In genomic region chr17:24669545-24670245, GRCm38 (mm10) we compare ENCODE assay signal across 8 mouse cellular contexts. TPM values are rescaled to one million over a fixed set of nuclear protein-coding genes. Genes with fewer than 3 reads are reported as not detected.
DNase-seq lines count a peak whose midpoint lies in the region; ATAC-seq and TF ChIP-seq lines count a peak whose summit lies in the region.

Gene Zfp598 (plus strand): TSS chr17:24669687.

- peak within 1 kb of the TSS; percentile 96 for H3K27ac ChIP-seq in forebrain, embryonic 10.5 days
- H3K27ac ChIP-seq in heart, embryonic 15.5 days, result peak within 1 kb of the TSS; percentile 82
- peak within 1 kb of the TSS; percentile 65 for H3K27ac ChIP-seq in liver, embryonic 14.5 days
- H3K27ac ChIP-seq in neural tube, embryonic 11.5 days (ENCODE audit: low read depth, low read length), result peak within 1 kb of the TSS; percentile 76
- H3K27ac ChIP-seq in stomach, postnatal 0 days (replicated peaks), result peak within 1 kb of the TSS; percentile 91

- peak; percentile 29 for TF ChIP-seq CTCF in liver, embryonic 14.5 days (IDR thresholded peaks at IDR 0.05; ENCODE audit: low read depth)
- peak; percentile 45 for TF ChIP-seq CTCF in stomach, postnatal 0 days (IDR thresholded peaks at IDR 0.05; ENCODE audit: low read depth)

- TF ChIP-seq EP300 in liver, embryonic 14.5 days (IDR thresholded peaks at IDR 0.05; ENCODE audit: low read depth), result no peak
- TF ChIP-seq EP300 in stomach, postnatal 0 days (optimal IDR thresholded peaks at IDR 0.05), result no peak

- ATAC-seq in CD4-positive, CD25-positive, alpha-beta regulatory T cell, adult 4 months, result peak; percentile 98
- ATAC-seq in heart, embryonic 15.5 days (replicated peaks; ENCODE audit: insufficient number of reproducible peaks, insufficient read depth, low FRiP score, low read depth), result peak; percentile 99
- peak; percentile 97 for ATAC-seq in liver, embryonic 14.5 days (ENCODE audit: insufficient read depth)
- peak; percentile 95 for ATAC-seq in neural tube, embryonic 11.5 days (ENCODE audit: insufficient read depth, low FRiP score, low TSS enrichment)
- peak; percentile 97 for ATAC-seq in stomach, postnatal 0 days (ENCODE audit: low FRiP score, low TSS enrichment)

- no peaks in the 10 kb centered on the region for H3K27me3 ChIP-seq in forebrain, embryonic 10.5 days (ENCODE audit: poor library complexity, severe bottlenecking)
- H3K27me3 ChIP-seq in heart, embryonic 15.5 days, result peaks cover 4% of the 10 kb centered on the region; the same call in 1 of the 2 replicates
- H3K27me3 ChIP-seq in liver, embryonic 14.5 days (ENCODE audit: control insufficient read depth, insufficient read depth, low read length), result no peaks in the 10 kb centered on the region
- H3K27me3 ChIP-seq in neural tube, embryonic 11.5 days (ENCODE audit: control insufficient read depth, insufficient read depth, low read length), result no peaks in the 10 kb centered on the region
- no peaks in the 10 kb centered on the region for H3K27me3 ChIP-seq in stomach, postnatal 0 days (ENCODE audit: control insufficient read depth, insufficient read depth, low read length)

- H3K4me3 ChIP-seq in forebrain, embryonic 10.5 days, result peak within 1 kb of the TSS; percentile 100
- peak within 1 kb of the TSS; percentile 79 for H3K4me3 ChIP-seq in heart, embryonic 15.5 days
- peak within 1 kb of the TSS; percentile 78 to 87 for H3K4me3 ChIP-seq in liver, embryonic 14.5 days (ENCODE audit: insufficient read depth in 1 of 2, low read depth in 2 of 2, low read length in 2 of 2)
- H3K4me3 ChIP-seq in neural tube, embryonic 11.5 days (ENCODE audit: low read depth, low read length), result peak within 1 kb of the TSS; percentile 98
- peak within 1 kb of the TSS; percentile 99 for H3K4me3 ChIP-seq in stomach, postnatal 0 days (ENCODE audit: low read depth, low read length)

- no peaks in the 10 kb centered on the region for H3K9me3 ChIP-seq in forebrain, embryonic 10.5 days
- no peaks in the 10 kb centered on the region for H3K9me3 ChIP-seq in heart, embryonic 15.5 days (replicated peaks)
- no peaks in the 10 kb centered on the region for H3K9me3 ChIP-seq in liver, embryonic 14.5 days (ENCODE audit: control insufficient read depth, low read length)
- no peaks in the 10 kb centered on the region for H3K9me3 ChIP-seq in neural tube, embryonic 11.5 days (ENCODE audit: control insufficient read depth, low read length)
- H3K9me3 ChIP-seq in stomach, postnatal 0 days (ENCODE audit: control insufficient read depth, low read length), result no peaks in the 10 kb centered on the region

- H3K9ac ChIP-seq in heart, embryonic 15.5 days, result peak within 1 kb of the TSS; percentile 96
- H3K9ac ChIP-seq in liver, embryonic 14.5 days (replicated peaks), result peak within 1 kb of the TSS; percentile 86
- peak within 1 kb of the TSS; percentile 94 for H3K9ac ChIP-seq in neural tube, embryonic 11.5 days (ENCODE audit: low read length)
- H3K9ac ChIP-seq in stomach, postnatal 0 days (ENCODE audit: low read length), result peak within 1 kb of the TSS; percentile 95

- H3K4me1 ChIP-seq in forebrain, embryonic 10.5 days, result peaks cover 44% of the 10 kb centered on the region
- peaks cover 36% of the 10 kb centered on the region for H3K4me1 ChIP-seq in heart, embryonic 15.5 days (replicated peaks)
- peaks cover 21 to 28% of the 10 kb centered on the region in 2 experiments for H3K4me1 ChIP-seq in liver, embryonic 14.5 days (replicated peaks; ENCODE audit: control insufficient read depth in 2 of 2, insufficient read depth in 2 of 2, low read length in 1 of 2)
- H3K4me1 ChIP-seq in neural tube, embryonic 11.5 days (ENCODE audit: control insufficient read depth, insufficient read depth, low read length), result peaks cover 24% of the 10 kb centered on the region
- H3K4me1 ChIP-seq in stomach, postnatal 0 days (replicated peaks; ENCODE audit: control insufficient read depth, insufficient read depth), result peaks cover 3% of the 10 kb centered on the region; the same call in 1 of the 2 replicates

- peak within 1 kb of the TSS; percentile 74 for H3K4me2 ChIP-seq in heart, embryonic 15.5 days
- peak within 1 kb of the TSS; percentile 96 for H3K4me2 ChIP-seq in liver, embryonic 14.5 days (ENCODE audit: low read depth)
- H3K4me2 ChIP-seq in neural tube, embryonic 11.5 days (ENCODE audit: low read depth), result peak within 1 kb of the TSS; percentile 76
- H3K4me2 ChIP-seq in stomach, postnatal 0 days (replicated peaks; ENCODE audit: low read depth), result peak within 1 kb of the TSS; percentile 90

- peak; percentile 85 for DNase-seq in c-Kit-negative CD71-positive TER-119-positive erythroid progenitor cells, embryonic 14.5 days (ENCODE audit: low read depth, low spot score)
- DNase-seq in forebrain, embryonic 10.5 days (ENCODE audit: extremely low spot score, low spot score), result peak; percentile 93
- peak; percentile 97 for DNase-seq in kidney, postnatal 25 days
- peak; percentile 81 to 88 (median 87) for DNase-seq in liver, embryonic 14.5 days (ENCODE audit: low read depth in 3 of 3, low spot score in 3 of 3)
- DNase-seq in neural tube, embryonic 11.5 days (ENCODE audit: low spot score), result peak; percentile 96
- DNase-seq in stomach, postnatal 0 days (ENCODE audit: low spot score), result peak; percentile 95

- peaks cover 13% of the 10 kb centered on the region for H3K36me3 ChIP-seq in forebrain, embryonic 10.5 days (replicated peaks)
- H3K36me3 ChIP-seq in heart, embryonic 15.5 days, result no peaks in the 10 kb centered on the region
- no peaks in the 10 kb centered on the region for H3K36me3 ChIP-seq in liver, embryonic 14.5 days (replicated peaks; ENCODE audit: control insufficient read depth, insufficient read depth, low read depth)
- no peaks in the 10 kb centered on the region for H3K36me3 ChIP-seq in neural tube, embryonic 11.5 days (ENCODE audit: control insufficient read depth, insufficient read depth, low read length)
- H3K36me3 ChIP-seq in stomach, postnatal 0 days (ENCODE audit: control insufficient read depth, insufficient read depth, low read length), result 0 out of 2 replicates have a peak, but pooled peaks cover 3% of the 10 kb centered on the region

- whole genome bisulfite sequencing in forebrain, embryonic 10.5 days, result under 1% methylated on average over 80 of the region's 80 CpGs
- under 1% methylated on average over 80 of the region's 80 CpGs for WGBS in heart, embryonic 15.5 days
- under 1% methylated on average over 78 of the region's 80 CpGs for WGBS in liver, embryonic 14.5 days (ENCODE audit: insufficient replicate concordance)
- under 1% methylated on average over 75 of the region's 80 CpGs for WGBS in neural tube, embryonic 11.5 days
- WGBS in stomach, postnatal 0 days, result 1% methylated on average over 57 of the region's 80 CpGs

RNA-seq across cellular contexts. Expression of gene Zfp598, which starts in this region (rescaled TPM):
- 1 to 10 TPM; 3.7 to 5.4 TPM for polyA plus RNA-seq in CD4-positive, CD25-positive, alpha-beta regulatory T cell, adult 4 months (2017; shearing (Covaris generic))
- 27.5 and 30.6 TPM in 2 replicates for polyA plus RNA-seq in forebrain, embryonic 10.5 days (2016; fragmentation: Nextera tagmentation; extraction: Ambion mirVana)
- 12.5 and 18.1 TPM in 2 replicates for polyA plus RNA-seq in heart, embryonic 15.5 days (2015; fragmentation: Nextera tagmentation; extraction: Ambion mirVana)
- polyA plus RNA-seq in liver, embryonic 14.5 days (2012; rRNA removed), result 21.3 and 23.8 TPM in 2 replicates
- polyA plus RNA-seq in liver, embryonic 14.5 days (2014; fragmentation: Nextera tagmentation; extraction: Ambion mirVana), result 10.7 and 14.5 TPM in 2 replicates
- 31.8 and 35.7 TPM in 2 replicates for polyA plus RNA-seq in neural tube, embryonic 11.5 days (2014; fragmentation: Nextera tagmentation; extraction: Ambion mirVana)
- 9.7 and 12.4 TPM in 2 replicates for polyA plus RNA-seq in stomach, postnatal 0 days (2015; fragmentation: Nextera tagmentation; extraction: Ambion mirVana)

Comparison
In these comparisons a context has a peak if more than half of its experiments do, and no peak if none do; other contexts are left out.
1. Peak in every context shown above with its lines: DNase-seq, ATAC-seq, H3K4me3 ChIP-seq and H3K27ac ChIP-seq.